Mouse (Mus musculus) embryo, embryonic 11 days (tissue): ENCODE data around the gene Zfhx3.

Experiments
- DNase-seq: peaks from one replicate; pipeline ENCODE4 v3.0.0-alpha.2; 2015

The Zfhx3 gene

GRCm38 (mm10) chr8:108467172-108468035, 525.0 kb downstream of the Zfhx3 start:
- no peak for DNase-seq

GRCm38 (mm10) chr8:108470269-108470668, 527.8 kb downstream of the Zfhx3 start:
- DNase-seq, result no peak

- DNase-seq, result no peak
These were observed 532.1 kb downstream of the Zfhx3 start for GRCm38 (mm10) chr8:108474556-108474955.

- no peak for DNase-seq
These were observed 535.7 kb downstream of the Zfhx3 start for GRCm38 (mm10) chr8:108478131-108478530.

GRCm38 (mm10) chr8:108480141-108480540, 537.7 kb downstream of the Zfhx3 start:
- DNase-seq, result no peak

- peak; percentile 88 for DNase-seq
These were observed 538.8 kb downstream of the Zfhx3 start for GRCm38 (mm10) chr8:108481167-108481815.

- no peak for DNase-seq
These were observed 553.7 kb downstream of the Zfhx3 start for GRCm38 (mm10) chr8:108496101-108496500.

GRCm38 (mm10) chr8:108506779-108507178, 564.3 kb downstream of the Zfhx3 start:
- DNase-seq, result no peak

GRCm38 (mm10) chr8:108507769-108508168, 565.3 kb downstream of the Zfhx3 start:
- DNase-seq, result no peak

GRCm38 (mm10) chr8:108510641-108511325, 568.3 kb downstream of the Zfhx3 start:
- DNase-seq, result peak; percentile 57

- DNase-seq, result no peak
These were observed 575.7 kb downstream of the Zfhx3 start for GRCm38 (mm10) chr8:108518116-108518515.

GRCm38 (mm10) chr8:108522050-108522449, 579.6 kb downstream of the Zfhx3 start:
- DNase-seq, result no peak

GRCm38 (mm10) chr8:108529421-108529820, 587.0 kb downstream of the Zfhx3 start:
- no peak for DNase-seq

- DNase-seq, result no peak
These were observed 592.9 kb downstream of the Zfhx3 start for GRCm38 (mm10) chr8:108535121-108535876.

- DNase-seq, result no peak
These were observed 593.7 kb downstream of the Zfhx3 start for GRCm38 (mm10) chr8:108536186-108536585.

GRCm38 (mm10) chr8:108536911-108537351, 594.5 kb downstream of the Zfhx3 start:
- DNase-seq, result no peak

- no peak for DNase-seq
These were observed 595.5 kb downstream of the Zfhx3 start for GRCm38 (mm10) chr8:108537686-108538551.

GRCm38 (mm10) chr8:108538929-108539555, 596.6 kb downstream of the Zfhx3 start:
- DNase-seq, result no peak

- peak; percentile 75 for DNase-seq
These were observed 610.1 kb downstream of the Zfhx3 start for GRCm38 (mm10) chr8:108552518-108552917.

GRCm38 (mm10) chr8:108553808-108554577, 611.5 kb downstream of the Zfhx3 start:
- no peak for DNase-seq
